Mouse (Mus musculus) MEL (cell line): ENCODE measurements around the gene Lrig3.

Experiments
- CHD1 ChIP-seq: IDR thresholded peaks from 2 replicates; pipeline ENCODE4 v1.6.1; 2012; ENCODE audit warnings: low read depth, mild to moderate bottlenecking, inconsistent platforms, low read length, improper control_type of control experiment
- CTCF ChIP-seq, 3 experiments: IDR thresholded peaks in 2 of 3; conservative IDR thresholded peaks in 1 of 3; 2 replicates each; pipeline ENCODE4 v1.5.1; 2011 to 2012; ENCODE audit warnings: low read length in 3 of 3, low read depth in 2 of 3, mild to moderate bottlenecking in 2 of 3, improper control_type of control experiment in 1 of 3, inconsistent platforms in 1 of 3, mixed read lengths in 1 of 3, moderate library complexity in 1 of 3; ENCODE audit not compliant: control insufficient read depth in 1 of 3, insufficient read depth in 1 of 3, poor library complexity in 1 of 3, severe bottlenecking in 1 of 3
- GATA1 ChIP-seq: IDR thresholded peaks from 2 replicates; pipeline ENCODE4 v1.6.1; 2011; ENCODE audit warnings: low read depth, low read length, improper control_type of control experiment
- MAX ChIP-seq: IDR thresholded peaks from 2 replicates; pipeline ENCODE4 v1.6.1; 2011; ENCODE audit warnings: low read length, improper control_type of control experiment
- ZC3H11A ChIP-seq: IDR thresholded peaks from 2 replicates; pipeline ENCODE4 v1.6.1; 2012; ENCODE audit warnings: low read depth, mild to moderate bottlenecking, inconsistent platforms, low read length, improper control_type of control experiment
- ZMIZ1 ChIP-seq: IDR thresholded peaks from 2 replicates; pipeline ENCODE4 v1.6.1; 2012; ENCODE audit warnings: low read depth, mild to moderate bottlenecking, inconsistent platforms, low read length, improper control_type of control experiment, moderate library complexity

- TF ChIP-seq CHD1 (no peak), CTCF (IDR thresholded peaks at IDR 0.05 in 2 of 3, conservative IDR thresholded peaks at IDR 0.05 in 1 of 3; ENCODE audit: control insufficient read depth in 1 of 3, insufficient read depth in 1 of 3, low read depth in 2 of 3, low read length in 3 of 3, poor library complexity in 1 of 3, severe bottlenecking in 1 of 3) (no peak), ZMIZ1 (no peak), GATA1 (no peak), MAX (no peak), ZC3H11A (no peak)
These were observed 90.9 kb downstream of the Lrig3 start for GRCm38 (mm10) chr10:126056881-126057280.
